ENCODE assay signal across 9 mouse cellular contexts in the genomic region with DNA sequence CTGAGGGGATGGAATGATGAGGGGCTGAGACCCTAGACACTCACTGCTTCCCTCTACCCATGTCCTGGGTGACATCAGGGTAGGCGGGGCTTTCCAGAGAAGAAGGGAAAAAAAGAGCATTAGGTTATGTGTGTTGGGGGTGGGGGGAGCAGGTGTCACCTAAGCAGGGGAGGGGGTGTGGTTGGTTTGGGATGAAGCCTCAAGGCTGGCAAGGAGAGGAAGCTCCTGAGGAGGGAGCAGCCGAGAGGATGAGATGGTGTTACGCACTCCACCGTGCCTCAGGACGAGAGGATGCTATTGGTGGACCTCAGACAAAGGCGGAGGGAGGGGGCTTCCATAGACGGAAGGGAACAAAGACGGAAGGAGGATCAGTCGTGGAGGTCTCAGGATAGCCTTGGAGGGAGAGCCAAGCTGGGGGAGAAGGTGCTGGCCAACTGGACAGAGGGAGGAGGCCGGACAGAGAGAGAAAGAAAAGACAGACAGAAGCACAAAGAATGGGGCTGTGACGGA. TPM values are rescaled to one million over a fixed set of nuclear protein-coding genes. Genes with fewer than 3 reads are reported as not detected.
DNase-seq lines count a peak whose midpoint lies in the region; ATAC-seq and TF ChIP-seq lines count a peak whose summit lies in the region.
"Had no signal": no experiment of that assay in that cellular context is flagged by ENCODE, and none has a peak within 500 bp of the region (broad histone marks: within the 10 kb centered on the region; RNA-seq: fewer than 3 reads in every experiment).

No protein-coding gene starts in this region.

- WGBS in embryonic facial prominence, embryonic 14.5 days, result 23% methylated on average over 11 of the region's 11 CpGs
- 7% methylated on average over 11 of the region's 11 CpGs for WGBS in hindbrain, postnatal 0 days
- WGBS in neural tube, embryonic 14.5 days, result 8% methylated on average over 11 of the region's 11 CpGs

- ATAC-seq in embryonic facial prominence, embryonic 14.5 days (ENCODE audit: low read depth), result no peak; the same call in 1 of the 2 replicates
- peak; percentile 77 for ATAC-seq in hindbrain, postnatal 0 days
- peak; percentile 81 for ATAC-seq in neural tube, embryonic 14.5 days (ENCODE audit: low read depth)
- ATAC-seq in erythroid progenitor cell, adult 5-6 weeks (replicated peaks; ENCODE audit: low FRiP score, poor library complexity, severe bottlenecking), result no peak
- ATAC-seq in megakaryocyte-erythroid progenitor cell, adult 5-6 weeks (replicated peaks; ENCODE audit: low FRiP score, low TSS enrichment, poor library complexity, severe bottlenecking), result no peak

- peak overlapping the region; percentile 36 for H3K4me2 ChIP-seq in embryonic facial prominence, embryonic 14.5 days (ENCODE audit: low read depth, low read length)
- peak overlapping the region; percentile 74 for H3K4me2 ChIP-seq in hindbrain, postnatal 0 days (ENCODE audit: low read depth, low read length)
- H3K4me2 ChIP-seq in neural tube, embryonic 14.5 days (ENCODE audit: low read depth, low read length), result peak overlapping the region; percentile 76

- DNase-seq in left cerebral cortex, postnatal 14 days (ENCODE audit: low spot score in 2 of 2), result peak; percentile 62 to 74
- no peak for DNase-seq in left cerebral cortex, adult 8-10 months (ENCODE audit: low spot score in 2 of 2)
- DNase-seq in embryonic facial prominence, embryonic 14.5 days (ENCODE audit: low spot score), result peak; percentile 40
- DNase-seq in hindbrain, postnatal 0 days (ENCODE audit: low spot score), result peak; percentile 92
- DNase-seq in layer of hippocampus, adult 18-20 months (ENCODE audit: low spot score in 2 of 2), result no peak
- DNase-seq: gastrocnemius, postnatal 25 days had no signal

- H3K9me3 ChIP-seq in embryonic facial prominence, embryonic 14.5 days (ENCODE audit: control insufficient read depth, low read length), result no peaks in the 10 kb centered on the region
- no peaks in the 10 kb centered on the region for H3K9me3 ChIP-seq in hindbrain, postnatal 0 days (ENCODE audit: low read length)
- H3K9me3 ChIP-seq in neural tube, embryonic 14.5 days (ENCODE audit: control insufficient read depth, low read length), result no peaks in the 10 kb centered on the region

- H3K36me3 ChIP-seq in embryonic facial prominence, embryonic 14.5 days (ENCODE audit: control insufficient read depth, insufficient read depth, low read length), result 0 out of 2 replicates have a peak, but pooled peaks cover 1% of the 10 kb centered on the region
- peaks cover 13% of the 10 kb centered on the region for H3K36me3 ChIP-seq in hindbrain, postnatal 0 days (ENCODE audit: insufficient read depth, low read length)
- H3K36me3 ChIP-seq in neural tube, embryonic 14.5 days (ENCODE audit: control insufficient read depth, insufficient read depth, low read length), result peaks cover 25% of the 10 kb centered on the region

- TF ChIP-seq CTCF in hindbrain, postnatal 0 days (IDR thresholded peaks at IDR 0.05; ENCODE audit: low read depth), result no peak; the same call in 1 of the 2 replicates

- intact Hi-C loops in left cerebral cortex, postnatal 14 days (cut with DNase I), result no loop called here

- no peak overlapping the region for H3K27ac ChIP-seq in embryonic facial prominence, embryonic 14.5 days (replicated peaks; ENCODE audit: low read depth, low read length)
- peak overlapping the region; percentile 99 for H3K27ac ChIP-seq in hindbrain, postnatal 0 days
- peak overlapping the region; percentile 99 for H3K27ac ChIP-seq in neural tube, embryonic 14.5 days (ENCODE audit: low read depth, low read length)

- peak overlapping the region; percentile 30; the same call in 1 of the 2 replicates for H3K9ac ChIP-seq in embryonic facial prominence, embryonic 14.5 days (ENCODE audit: low read depth, low read length)
- H3K9ac ChIP-seq in hindbrain, postnatal 0 days (replicated peaks; ENCODE audit: low read length), result peak overlapping the region; percentile 90
- peak overlapping the region; percentile 99 for H3K9ac ChIP-seq in neural tube, embryonic 14.5 days (replicated peaks; ENCODE audit: low read depth, low read length)

- no peaks in the 10 kb centered on the region for H3K4me1 ChIP-seq in embryonic facial prominence, embryonic 14.5 days (ENCODE audit: control insufficient read depth, insufficient read depth, low read length)
- peaks cover 42% of the 10 kb centered on the region for H3K4me1 ChIP-seq in hindbrain, postnatal 0 days (ENCODE audit: insufficient read depth, low read length)
- peaks cover 48% of the 10 kb centered on the region for H3K4me1 ChIP-seq in neural tube, embryonic 14.5 days (ENCODE audit: control insufficient read depth, insufficient read depth, low read length)

- peaks cover 58% of the 10 kb centered on the region for H3K27me3 ChIP-seq in embryonic facial prominence, embryonic 14.5 days (replicated peaks; ENCODE audit: control insufficient read depth, insufficient read depth, low read length)
- no peaks in the 10 kb centered on the region for H3K27me3 ChIP-seq in hindbrain, postnatal 0 days (ENCODE audit: insufficient read depth, low read length)
- H3K27me3 ChIP-seq in neural tube, embryonic 14.5 days (ENCODE audit: control insufficient read depth, insufficient read depth, low read length), result no peaks in the 10 kb centered on the region

- peak overlapping the region; percentile 22; the same call in 1 of the 2 replicates for H3K4me3 ChIP-seq in embryonic facial prominence, embryonic 14.5 days (ENCODE audit: low read depth, low read length)
- H3K4me3 ChIP-seq in hindbrain, postnatal 0 days (ENCODE audit: low read length), result peak overlapping the region; percentile 58
- peak overlapping the region; percentile 70 for H3K4me3 ChIP-seq in neural tube, embryonic 14.5 days (ENCODE audit: low read depth, low read length)

RNA-seq across cellular contexts. Expression of gene Apc2, which starts 5.0 kb away (rescaled TPM):
- 100 to 1,000 TPM; 131 to 139 TPM for total RNA-seq in left cerebral cortex, postnatal 14 days (2021)
- total RNA-seq in left cerebral cortex, adult 8-10 months (2022), result 100 to 1,000 TPM; 107 to 125 (median 116) TPM
- polyA plus RNA-seq in embryonic facial prominence, embryonic 14.5 days (2014; fragmentation: Nextera tagmentation; extraction: Ambion mirVana), result 6.2 and 7.4 TPM in 2 replicates
- total RNA-seq in hindbrain, postnatal 0 days (2014; rRNA removed), result 358 and 374 TPM in 2 replicates
- polyA plus RNA-seq in hindbrain, postnatal 0 days (2015; fragmentation: Nextera tagmentation; extraction: Ambion mirVana), result 81.3 and 97.6 TPM in 2 replicates
- 169 and 231 TPM in 2 replicates for polyA plus RNA-seq in neural tube, embryonic 14.5 days (2014; fragmentation: Nextera tagmentation; extraction: Ambion mirVana)
- total RNA-seq in erythroid progenitor cell, adult 5-6 weeks (2015; ENCODE audit: low replicate concordance), result not detected in 2 replicates
- total RNA-seq in erythroid progenitor cell, adult 5-6 weeks (2017; ENCODE audit: low replicate concordance), result 0.13 TPM in 1 of 2 replicates, not detected in the other
- total RNA-seq in layer of hippocampus, adult 18-20 months (2021), result 10 to 100 TPM; 94.5 to 95.5 TPM
- 0.07 TPM in 1 of 2 replicates, not detected in the other for total RNA-seq in megakaryocyte-erythroid progenitor cell, adult 5-6 weeks (2014; fragmentation: Nextera tagmentation)
- not detected in 2 replicates for total RNA-seq in megakaryocyte-erythroid progenitor cell, adult 5-6 weeks (2017)

RNA-seq across cellular contexts. Expression of gene Rps15, which starts 8.5 kb away (rescaled TPM):
- total RNA-seq in left cerebral cortex, postnatal 14 days (2021), result 100 to 1,000 TPM; 743 to 795 TPM
- total RNA-seq in left cerebral cortex, adult 8-10 months (2022), result 1,000 to 10,000 TPM in 1 of 4 experiments, 100 to 1,000 TPM in 3; 922 to 1,007 (median 961) TPM
- 1,047 and 1,145 TPM in 2 replicates for polyA plus RNA-seq in embryonic facial prominence, embryonic 14.5 days (2014; fragmentation: Nextera tagmentation; extraction: Ambion mirVana)
- total RNA-seq in hindbrain, postnatal 0 days (2014; rRNA removed), result 1,031 and 1,483 TPM in 2 replicates
- 676 and 682 TPM in 2 replicates for polyA plus RNA-seq in hindbrain, postnatal 0 days (2015; fragmentation: Nextera tagmentation; extraction: Ambion mirVana)
- polyA plus RNA-seq in neural tube, embryonic 14.5 days (2014; fragmentation: Nextera tagmentation; extraction: Ambion mirVana), result 537 and 599 TPM in 2 replicates
- total RNA-seq in erythroid progenitor cell, adult 5-6 weeks (2015; ENCODE audit: low replicate concordance), result 689 and 862 TPM in 2 replicates
- 557 and 668 TPM in 2 replicates for total RNA-seq in erythroid progenitor cell, adult 5-6 weeks (2017; ENCODE audit: low replicate concordance)
- total RNA-seq in layer of hippocampus, adult 18-20 months (2021), result 1,000 to 10,000 TPM in 1 of 2 experiments, 100 to 1,000 TPM in 1; 997 to 1,043 TPM
- 4,307 and 4,493 TPM in 2 replicates for total RNA-seq in megakaryocyte-erythroid progenitor cell, adult 5-6 weeks (2014; fragmentation: Nextera tagmentation)
- total RNA-seq in megakaryocyte-erythroid progenitor cell, adult 5-6 weeks (2017), result 2,815 and 2,969 TPM in 2 replicates

RNA-seq across cellular contexts. Expression of gene 2310011J03Rik, which starts 19.6 kb away (rescaled TPM):
- total RNA-seq in left cerebral cortex, postnatal 14 days (2021), result 10 to 100 TPM; 21.2 to 25.5 TPM
- 10 to 100 TPM; 25.7 to 29.0 (median 27.3) TPM for total RNA-seq in left cerebral cortex, adult 8-10 months (2022)
- polyA plus RNA-seq in embryonic facial prominence, embryonic 14.5 days (2014; fragmentation: Nextera tagmentation; extraction: Ambion mirVana), result 38.5 and 46.3 TPM in 2 replicates
- 28.9 and 36.0 TPM in 2 replicates for total RNA-seq in hindbrain, postnatal 0 days (2014; rRNA removed)
- polyA plus RNA-seq in hindbrain, postnatal 0 days (2015; fragmentation: Nextera tagmentation; extraction: Ambion mirVana), result 35.7 and 38.4 TPM in 2 replicates
- polyA plus RNA-seq in neural tube, embryonic 14.5 days (2014; fragmentation: Nextera tagmentation; extraction: Ambion mirVana), result 21.3 and 23.8 TPM in 2 replicates
- total RNA-seq in erythroid progenitor cell, adult 5-6 weeks (2015; ENCODE audit: low replicate concordance), result 7.2 and 13.4 TPM in 2 replicates
- total RNA-seq in erythroid progenitor cell, adult 5-6 weeks (2017; ENCODE audit: low replicate concordance), result 6.1 and 10.8 TPM in 2 replicates
- 10 to 100 TPM; 25.0 to 25.9 TPM for total RNA-seq in layer of hippocampus, adult 18-20 months (2021)
- total RNA-seq in megakaryocyte-erythroid progenitor cell, adult 5-6 weeks (2014; fragmentation: Nextera tagmentation), result 34.1 and 50.4 TPM in 2 replicates
- 16.6 and 21.3 TPM in 2 replicates for total RNA-seq in megakaryocyte-erythroid progenitor cell, adult 5-6 weeks (2017)

RNA-seq across cellular contexts. Expression of gene Pcsk4, which starts 28.6 kb away (rescaled TPM):
- total RNA-seq in left cerebral cortex, postnatal 14 days (2021), result 1 to 10 TPM; 4.9 to 5.7 TPM
- 10 to 100 TPM in 1 of 4 experiments, 1 to 10 TPM in 3; 6.7 to 10.2 (median 8.3) TPM for total RNA-seq in left cerebral cortex, adult 8-10 months (2022)
- 1.7 and 2.9 TPM in 2 replicates for polyA plus RNA-seq in embryonic facial prominence, embryonic 14.5 days (2014; fragmentation: Nextera tagmentation; extraction: Ambion mirVana)
- total RNA-seq in hindbrain, postnatal 0 days (2014; rRNA removed), result 3.8 and 6.7 TPM in 2 replicates
- 11.0 and 11.8 TPM in 2 replicates for polyA plus RNA-seq in hindbrain, postnatal 0 days (2015; fragmentation: Nextera tagmentation; extraction: Ambion mirVana)
- 4.9 and 5.1 TPM in 2 replicates for polyA plus RNA-seq in neural tube, embryonic 14.5 days (2014; fragmentation: Nextera tagmentation; extraction: Ambion mirVana)
- not detected in 2 replicates for total RNA-seq in erythroid progenitor cell, adult 5-6 weeks (2015; ENCODE audit: low replicate concordance)
- total RNA-seq in erythroid progenitor cell, adult 5-6 weeks (2017; ENCODE audit: low replicate concordance), result 1.0 TPM in 1 of 2 replicates, not detected in the other
- total RNA-seq in layer of hippocampus, adult 18-20 months (2021), result 1 to 10 TPM; 3.5 to 3.8 TPM
- total RNA-seq in megakaryocyte-erythroid progenitor cell, adult 5-6 weeks (2014; fragmentation: Nextera tagmentation), result 16.1 and 23.0 TPM in 2 replicates
- 1.6 and 2.6 TPM in 2 replicates for total RNA-seq in megakaryocyte-erythroid progenitor cell, adult 5-6 weeks (2017)

RNA-seq across cellular contexts. Expression of gene Reep6, which starts 29.0 kb away (rescaled TPM):
- total RNA-seq in left cerebral cortex, postnatal 14 days (2021), result 10 to 100 TPM in 1 of 2 experiments, 1 to 10 TPM in 1; 8.6 to 10.1 TPM
- total RNA-seq in left cerebral cortex, adult 8-10 months (2022), result 10 to 100 TPM; 12.0 to 14.8 (median 13.6) TPM
- polyA plus RNA-seq in embryonic facial prominence, embryonic 14.5 days (2014; fragmentation: Nextera tagmentation; extraction: Ambion mirVana), result 5.6 and 7.5 TPM in 2 replicates
- total RNA-seq in hindbrain, postnatal 0 days (2014; rRNA removed), result 3.7 TPM in 2 replicates
- 5.2 and 5.5 TPM in 2 replicates for polyA plus RNA-seq in hindbrain, postnatal 0 days (2015; fragmentation: Nextera tagmentation; extraction: Ambion mirVana)
- 3.9 and 5.4 TPM in 2 replicates for polyA plus RNA-seq in neural tube, embryonic 14.5 days (2014; fragmentation: Nextera tagmentation; extraction: Ambion mirVana)
- total RNA-seq in erythroid progenitor cell, adult 5-6 weeks (2015; ENCODE audit: low replicate concordance), result 17.2 and 22.3 TPM in 2 replicates
- 16.8 and 18.2 TPM in 2 replicates for total RNA-seq in erythroid progenitor cell, adult 5-6 weeks (2017; ENCODE audit: low replicate concordance)
- 10 to 100 TPM; 10.3 to 10.9 TPM for total RNA-seq in layer of hippocampus, adult 18-20 months (2021)
- total RNA-seq in megakaryocyte-erythroid progenitor cell, adult 5-6 weeks (2014; fragmentation: Nextera tagmentation), result 23.1 and 23.7 TPM in 2 replicates
- total RNA-seq in megakaryocyte-erythroid progenitor cell, adult 5-6 weeks (2017), result 2.7 and 6.8 TPM in 2 replicates

Comparison
In these comparisons a context has a peak if more than half of its experiments do, and no peak if none do; other contexts are left out.
1. DNase-seq: peak in left cerebral cortex, postnatal 14 days (2 of 2), embryonic facial prominence, embryonic 14.5 days (single experiment) and hindbrain, postnatal 0 days (single experiment); none in left cerebral cortex, adult 8-10 months (0 of 2) and layer of hippocampus, adult 18-20 months (0 of 2).
2. ATAC-seq: peak in hindbrain, postnatal 0 days (single experiment) and neural tube, embryonic 14.5 days (single experiment); none in embryonic facial prominence, embryonic 14.5 days (single experiment), erythroid progenitor cell, adult 5-6 weeks (single experiment) and megakaryocyte-erythroid progenitor cell, adult 5-6 weeks (single experiment).
3. H3K9ac ChIP-seq: peak in every context shown above with its lines; median percentile 99 in neural tube, embryonic 14.5 days; 90 in hindbrain, postnatal 0 days; 30 in embryonic facial prominence, embryonic 14.5 days.
4. RNA of gene Apc2, which starts 5.0 kb away (total RNA-seq): 358 to 374 TPM in hindbrain, postnatal 0 days, 131 to 139 TPM in left cerebral cortex, postnatal 14 days, 107 to 125 TPM in left cerebral cortex, adult 8-10 months and 94.5 to 95.5 TPM in layer of hippocampus, adult 18-20 months; 0.13 TPM in erythroid progenitor cell, adult 5-6 weeks and 0.07 TPM in megakaryocyte-erythroid progenitor cell, adult 5-6 weeks; every median in the first group is over 10 times any median in the second.
5. Peak in every context shown above with its lines, with median percentiles within 50 percentile points of each other: H3K4me2 ChIP-seq and H3K4me3 ChIP-seq.